Mouse (Mus musculus) CH12.LX (cell line): Measurements from ENCODE around the gene Rpl36al. TPM values are rescaled to one million over a fixed set of nuclear protein-coding genes. Genes with fewer than 3 reads are reported as not detected.

Source experiments
- polyA plus RNA-seq: library from polyadenylated mRNA; unstranded; fragments of >175 nt; gene quantifications from 2 replicates; pipeline ENCODE4 v1.2.1, GENCODE M21; 2012; ENCODE audit warnings: low read depth; ENCODE audit not compliant: insufficient read length
- total RNA-seq, 2 experiments: library from RNA; depleted of rRNA; stranded (reverse); fragments of 300-350 nt in 1 of 2; fragments of >200 nt in 1 of 2; gene quantifications; 2 replicates each; pipeline ENCODE4 v1.2.3; 2012 to 2014

The Rpl36al gene
- total and polyA plus RNA-seq, 3 experiments = 828 to 1,571 (median 1,263) TPM

Other genes with a start within 250 kb of the Rpl36al start
- 5,149 and 5,532 TPM in 2 replicates for gene Rps29, start 24.9 kb downstream of the Rpl36al start, total RNA-seq (2012; rRNA removed)
- gene Rps29, start 24.9 kb downstream of the Rpl36al start, total RNA-seq (2014; rRNA removed) = 460 and 635 TPM in 2 replicates
- gene Rps29, start 24.9 kb downstream of the Rpl36al start, polyA plus RNA-seq = 1,193 and 1,316 TPM in 2 replicates
- 9.1 and 9.2 TPM in 2 replicates for gene Lrr1, start 15.3 kb downstream of the Rpl36al start, total RNA-seq (2012; rRNA removed)
- gene Lrr1, start 15.3 kb downstream of the Rpl36al start, total RNA-seq (2014; rRNA removed) = 33.6 and 35.0 TPM in 2 replicates
- gene Lrr1, start 15.3 kb downstream of the Rpl36al start, polyA plus RNA-seq = 23.8 and 24.6 TPM in 2 replicates
- gene Mgat2, start 74 bp upstream of the Rpl36al start, total RNA-seq (2012; rRNA removed) = 58.1 and 72.2 TPM in 2 replicates
- 104 and 106 TPM in 2 replicates for gene Mgat2, start 74 bp upstream of the Rpl36al start, total RNA-seq (2014; rRNA removed)
- 48.7 and 54.2 TPM in 2 replicates for gene Mgat2, start 74 bp upstream of the Rpl36al start, polyA plus RNA-seq
- gene Gm49383, start 13.0 kb upstream of the Rpl36al start, total RNA-seq (2012; rRNA removed) = 21.3 and 23.6 TPM in 2 replicates
- gene Gm49383, start 13.0 kb upstream of the Rpl36al start, total RNA-seq (2014; rRNA removed) = 45.9 and 52.1 TPM in 2 replicates
- gene Gm49383, start 13.0 kb upstream of the Rpl36al start, polyA plus RNA-seq = 16.0 and 19.1 TPM in 2 replicates
- gene Dnaaf2, start 14.3 kb upstream of the Rpl36al start, total RNA-seq (2012; rRNA removed) = 8.4 and 9.7 TPM in 2 replicates
- gene Dnaaf2, start 14.3 kb upstream of the Rpl36al start, total RNA-seq (2014; rRNA removed) = 26.6 and 28.6 TPM in 2 replicates
- gene Dnaaf2, start 14.3 kb upstream of the Rpl36al start, polyA plus RNA-seq = 3.7 and 6.9 TPM in 2 replicates
- gene Gm49384, start 20.2 kb upstream of the Rpl36al start, total RNA-seq (2012; rRNA removed) = 23.4 and 24.9 TPM in 2 replicates
- 54.9 and 63.9 TPM in 2 replicates for gene Gm49384, start 20.2 kb upstream of the Rpl36al start, total RNA-seq (2014; rRNA removed)
- gene Gm49384, start 20.2 kb upstream of the Rpl36al start, polyA plus RNA-seq = 28.3 and 34.4 TPM in 2 replicates
- 32.6 and 38.3 TPM in 2 replicates for gene Pole2, start 44.1 kb upstream of the Rpl36al start, total RNA-seq (2012; rRNA removed)
- 143 and 148 TPM in 2 replicates for gene Pole2, start 44.1 kb upstream of the Rpl36al start, total RNA-seq (2014; rRNA removed)
- gene Pole2, start 44.1 kb upstream of the Rpl36al start, polyA plus RNA-seq = 37.1 and 37.3 TPM in 2 replicates
- 4.2 and 6.4 TPM in 2 replicates for gene Klhdc1, start 57.1 kb upstream of the Rpl36al start, total RNA-seq (2012; rRNA removed)
- 8.2 TPM in 2 replicates for gene Klhdc1, start 57.1 kb upstream of the Rpl36al start, total RNA-seq (2014; rRNA removed)
- 5.9 and 7.2 TPM in 2 replicates for gene Klhdc1, start 57.1 kb upstream of the Rpl36al start, polyA plus RNA-seq
- 103 and 120 TPM in 2 replicates for gene Klhdc2, start 112.6 kb upstream of the Rpl36al start, total RNA-seq (2012; rRNA removed)
- gene Klhdc2, start 112.6 kb upstream of the Rpl36al start, total RNA-seq (2014; rRNA removed) = 280 and 288 TPM in 2 replicates
- gene Klhdc2, start 112.6 kb upstream of the Rpl36al start, polyA plus RNA-seq = 81.8 and 85.3 TPM in 2 replicates
- gene Nemf, start 173.1 kb upstream of the Rpl36al start, total RNA-seq (2012; rRNA removed) = 34.3 and 37.5 TPM in 2 replicates
- 56.6 and 71.0 TPM in 2 replicates for gene Nemf, start 173.1 kb upstream of the Rpl36al start, total RNA-seq (2014; rRNA removed)
- 44.9 and 54.7 TPM in 2 replicates for gene Nemf, start 173.1 kb upstream of the Rpl36al start, polyA plus RNA-seq
- gene Arf6, start 188.1 kb upstream of the Rpl36al start, total RNA-seq (2012; rRNA removed) = 273 and 312 TPM in 2 replicates
- gene Arf6, start 188.1 kb upstream of the Rpl36al start, total RNA-seq (2014; rRNA removed) = 308 and 375 TPM in 2 replicates
- 224 and 258 TPM in 2 replicates for gene Arf6, start 188.1 kb upstream of the Rpl36al start, polyA plus RNA-seq
- 4.3 TPM in 2 replicates for gene Gm9887, start 188.4 kb upstream of the Rpl36al start, total RNA-seq (2012; rRNA removed)
- gene Gm9887, start 188.4 kb upstream of the Rpl36al start, total RNA-seq (2014; rRNA removed) = not detected in 2 replicates
- gene Gm9887, start 188.4 kb upstream of the Rpl36al start, polyA plus RNA-seq = 3.4 and 4.3 TPM in 2 replicates